Mouse (Mus musculus): Measurements from ENCODE around the gene Cit.

GRCm38 (mm10) chr5:115994101-115994500 lies 149.0 kb downstream of the Cit start:
- TF ChIP-seq CTCF (IDR thresholded peaks at IDR 0.05; ENCODE audit: borderline replicate concordance, control insufficient read depth, extremely low read depth, insufficient read depth, low read length, poor library complexity) (no peak), POLR2A (IDR thresholded peaks at IDR 0.05; ENCODE audit: control insufficient read depth, extremely low read depth, insufficient read depth, low read length, poor library complexity) (no peak)
